Mouse (Mus musculus) limb, embryonic 11.5 days (tissue): ENCODE measurements around the gene Fam32a. TPM values are rescaled to one million over a fixed set of nuclear protein-coding genes. Genes with fewer than 3 reads are reported as not detected.

Source experiments
- ATAC-seq: fragments of 200-750 bp; cut with Nextera tagmentation; 2 replicates; pipeline ENCODE4 v1.8.0; 2017; ENCODE audit warnings: low read depth; ENCODE audit not compliant: insufficient number of reproducible peaks, low FRiP score, low TSS enrichment
- DNase-seq: peaks from one replicate; pipeline ENCODE4 v3.0.0-alpha.2; 2015; ENCODE audit warnings: low spot score
- H3K27ac ChIP-seq: fragments of 300-500 bp; sonication (generic); replicated peaks from 2 replicates; pipeline ENCODE4 v1.5.1; 2014; ENCODE audit warnings: low read depth, mild to moderate bottlenecking, low read length
- H3K27me3 ChIP-seq: fragments of 300-500 bp; sonication (generic); 2 replicates; pipeline ENCODE4 v1.6.1; 2014; ENCODE audit warnings: mild to moderate bottlenecking, low read length, mixed read lengths; ENCODE audit not compliant: control insufficient read depth, insufficient read depth
- H3K36me3 ChIP-seq: fragments of 300-500 bp; sonication (generic); 2 replicates; pipeline ENCODE4 v1.6.1; 2014; ENCODE audit warnings: mild to moderate bottlenecking, low read length, moderate library complexity, mixed read lengths; ENCODE audit not compliant: control insufficient read depth, insufficient read depth
- H3K4me1 ChIP-seq: fragments of 300-500 bp; sonication (generic); 2 replicates; pipeline ENCODE4 v1.6.1; 2014; ENCODE audit warnings: low read length, mixed read lengths; ENCODE audit not compliant: control insufficient read depth, insufficient read depth
- H3K4me2 ChIP-seq: fragments of 300-500 bp; sonication (generic); 2 replicates; pipeline ENCODE4 v1.6.1; 2014; ENCODE audit warnings: low read depth, mild to moderate bottlenecking, moderate library complexity; ENCODE audit not compliant: severe bottlenecking
- H3K4me3 ChIP-seq: fragments of 300-500 bp; sonication (generic); 2 replicates; pipeline ENCODE4 v1.5.1; 2014; ENCODE audit warnings: low read depth, low read length
- H3K9ac ChIP-seq: fragments of 300-500 bp; sonication (generic); 2 replicates; pipeline ENCODE4 v1.6.1; 2014; ENCODE audit warnings: mild to moderate bottlenecking, low read length
- H3K9me3 ChIP-seq: fragments of 300-500 bp; sonication (generic); 2 replicates; pipeline ENCODE4 v1.6.1; 2016; ENCODE audit warnings: low read length; ENCODE audit not compliant: control insufficient read depth
- WGBS: fragments of 180-500 bp; shearing (Covaris S2); extraction: QIAGEN DNeasy Blood & Tissue Kit; methylation state at CpG from one replicate; pipeline ENCODE4 v1.1.7; 2014; 5-methylcytosine and 5-hydroxymethylcytosine counted together
- polyA plus RNA-seq: library from polyadenylated mRNA; unstranded; fragments of >200 nt; fragmentation: Nextera tagmentation; extraction: Ambion mirVana; gene quantifications from 2 replicates; pipeline ENCODE4 v1.2.1, GENCODE M21; 2014

Gene Fam32a
- polyA plus RNA-seq, 1 experiment from 2014 or later: 69.3 TPM

DNA sequence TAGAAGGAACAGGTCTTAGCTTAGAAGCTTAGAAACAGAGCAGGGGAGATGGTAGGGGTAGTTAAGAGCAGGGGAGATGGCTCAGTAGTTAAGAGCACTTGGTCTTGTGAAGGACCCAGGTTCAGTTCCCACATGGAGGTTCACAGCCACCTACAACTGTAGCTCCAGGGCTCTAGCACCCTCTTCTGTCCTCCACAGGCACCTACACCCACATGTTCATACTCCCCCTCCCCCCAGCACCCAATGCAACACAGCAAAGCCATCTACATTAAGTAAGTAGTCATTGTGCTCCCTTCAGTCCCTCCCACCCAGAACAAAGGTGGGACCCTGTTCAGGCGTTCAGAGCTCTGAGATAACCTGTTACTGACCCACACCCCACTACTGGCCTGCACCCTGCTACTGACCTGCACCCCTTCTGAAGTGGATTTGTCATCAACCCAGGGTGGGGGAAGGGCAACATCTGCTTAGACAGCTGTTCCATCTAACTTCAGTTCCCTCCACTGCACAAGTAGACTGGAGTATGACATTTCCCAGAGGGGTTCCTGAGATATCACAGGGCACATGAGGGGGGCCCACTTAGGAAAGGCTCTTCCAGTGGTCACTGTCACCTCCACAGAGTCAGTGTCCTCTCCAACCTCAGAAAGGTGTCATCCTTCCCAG lies 53.7 kb downstream of the Fam32a start:
- Histone ChIP-seq H3K9me3 (no peaks in the 10 kb centered on the region), H3K27ac (no peak overlapping the region), H3K4me3 (no peak overlapping the region), H3K27me3 (no peaks in the 10 kb centered on the region), H3K36me3 (no peaks in the 10 kb centered on the region), H3K4me2 (no peak overlapping the region), H3K4me1 (no peaks in the 10 kb centered on the region), H3K9ac (no peak overlapping the region)
- ATAC-seq: no peak
- no peak for DNase-seq
- WGBS: 81% methylated on average over 1 of the region's 1 CpGs

DNA sequence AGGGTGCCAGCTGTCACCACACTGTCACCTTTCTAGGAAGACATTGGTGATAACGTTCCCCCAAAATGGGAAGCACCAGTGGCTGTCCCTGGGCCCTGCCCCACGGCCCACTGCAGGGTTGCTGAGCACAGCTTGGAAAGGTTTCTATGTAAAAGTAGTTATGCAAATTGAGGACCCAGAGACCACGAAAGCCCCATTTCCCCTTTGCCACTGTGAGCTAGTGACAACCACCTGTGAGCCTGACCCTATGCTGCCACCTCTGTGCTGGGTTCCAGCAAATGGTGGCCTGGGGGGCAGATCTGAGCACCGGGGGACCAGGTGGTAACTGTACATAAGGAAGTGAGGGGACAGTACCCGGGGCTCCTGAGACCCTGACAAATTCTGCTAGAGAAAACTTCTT lies 54.3 kb downstream of the Fam32a start:
- no peak overlapping the region for H3K4me3 ChIP-seq
- H3K9ac ChIP-seq: no peak overlapping the region
- WGBS: 69% methylated on average over 5 of the region's 5 CpGs
- H3K36me3 ChIP-seq: no peaks in the 10 kb centered on the region
- H3K4me2 ChIP-seq: no peak overlapping the region
- H3K27ac ChIP-seq: no peak overlapping the region
- no peaks in the 10 kb centered on the region for H3K27me3 ChIP-seq
- H3K9me3 ChIP-seq: no peaks in the 10 kb centered on the region
- DNase-seq: no peak
- no peaks in the 10 kb centered on the region for H3K4me1 ChIP-seq
- ATAC-seq: no peak

Other genes starting within 250 kb of the Fam32a start
- gene Cyp4f18, start 210.1 kb upstream of the Fam32a start, polyA plus RNA-seq: 0.30 and 1.0 TPM in 2 replicates
- not detected in 2 replicates for gene Olfr372, start 178.5 kb upstream of the Fam32a start, polyA plus RNA-seq
- 0.04 TPM in 1 of 2 replicates, not detected in the other for gene Olfr373, start 136.6 kb upstream of the Fam32a start, polyA plus RNA-seq
- not detected in 2 replicates for gene Olfr374, start 112.7 kb upstream of the Fam32a start, polyA plus RNA-seq
- 789 and 800 TPM in 2 replicates for gene Tpm4, start 84.8 kb upstream of the Fam32a start, polyA plus RNA-seq
- 98.8 and 123 TPM in 2 replicates for gene Rab8a, start 58.5 kb upstream of the Fam32a start, polyA plus RNA-seq
- gene Hsh2d, start 30.1 kb upstream of the Fam32a start, polyA plus RNA-seq: 0.20 TPM in 1 of 2 replicates, not detected in the other
- gene Cib3, start 6.9 kb upstream of the Fam32a start, polyA plus RNA-seq: not detected in 2 replicates
- gene Gm11034, start 6.1 kb upstream of the Fam32a start, polyA plus RNA-seq: not detected in 2 replicates
- 117 and 118 TPM in 2 replicates for gene Ap1m1, start 20.3 kb downstream of the Fam32a start, polyA plus RNA-seq
- 36.7 and 36.8 TPM in 2 replicates for gene Gm10282, start 85.5 kb downstream of the Fam32a start, polyA plus RNA-seq
- gene Klf2, start 99.3 kb downstream of the Fam32a start, polyA plus RNA-seq: 3.1 and 4.2 TPM in 2 replicates
- 82.2 and 83.7 TPM in 2 replicates for gene Eps15l1, start 201.7 kb downstream of the Fam32a start, polyA plus RNA-seq
- 0.79 and 1.5 TPM in 2 replicates for gene Calr3, start 224.1 kb downstream of the Fam32a start, polyA plus RNA-seq
- gene 1700030K09Rik, start 224.2 kb downstream of the Fam32a start, polyA plus RNA-seq: 13.5 and 14.8 TPM in 2 replicates